Mouse (Mus musculus): ENCODE results near the gene Bcl2.

DNA sequence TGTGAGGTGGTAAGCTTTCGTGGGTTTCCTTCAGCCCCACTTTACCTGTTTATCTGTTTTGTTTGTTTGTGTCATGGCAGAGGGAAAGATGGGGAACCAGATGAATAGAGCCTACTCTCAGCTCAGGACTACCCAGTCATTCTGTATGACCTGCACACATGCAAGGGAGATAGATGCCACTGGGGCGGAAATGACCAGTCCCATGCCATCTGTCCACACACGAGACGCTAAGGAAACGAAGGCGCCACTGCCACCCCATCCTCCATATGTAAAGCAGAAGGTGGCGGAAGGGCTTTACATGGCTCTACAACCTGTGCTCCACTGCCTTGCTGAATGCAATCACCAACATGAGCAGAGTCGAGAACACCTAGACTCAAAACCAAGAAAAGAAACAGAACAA lies 22.1 kb upstream of the Bcl2 start:
- no peak for TF ChIP-seq ZC3H11A (IDR thresholded peaks at IDR 0.05; ENCODE audit: low read depth, low read length)
- no peak for TF ChIP-seq USF1 (IDR thresholded peaks at IDR 0.05; ENCODE audit: low read depth, low read length)
- TF ChIP-seq GABPA (IDR thresholded peaks at IDR 0.05; ENCODE audit: insufficient replicate concordance, low read depth, low read length) = no peak
- TF ChIP-seq POLR2AphosphoS2 (IDR thresholded peaks at IDR 0.05; ENCODE audit: low read depth, low read length) = no peak
- TF ChIP-seq CTCF (conservative IDR thresholded peaks at IDR 0.05 in 1 of 2, IDR thresholded peaks at IDR 0.05 in 1 of 2; ENCODE audit: low read depth in 2 of 2, low read length in 2 of 2) = no peak
- no peak for TF ChIP-seq POLR2A (IDR thresholded peaks at IDR 0.05; ENCODE audit: low read depth, low read length)
- TF ChIP-seq BHLHE40 (IDR thresholded peaks at IDR 0.05; ENCODE audit: low read depth, low read length) = no peak
